ENCODE assay signal across 21 mouse cellular contexts in genomic region chr13:107844085-107844484, GRCm38 (mm10).
A peak's percentile ranks its signal among the peaks of the same experiment; 100 is the strongest.
DNase-seq lines count a peak whose midpoint lies in the region; ATAC-seq and TF ChIP-seq lines count a peak whose summit lies in the region.
"Had no signal": no experiment of that assay in that cellular context is flagged by ENCODE, and none has a peak within 500 bp of the region (broad histone marks: within the 10 kb centered on the region; RNA-seq: fewer than 3 reads in every experiment).

No protein-coding gene starts in this region.

- DNase-seq in thymus, adult 2 months = peak; percentile 24
- DNase-seq in thymus, adult 18-20 months = no peak
- peak; percentile 48 for DNase-seq in thymus, postnatal 14 days
- no peak for DNase-seq in spleen, postnatal 14 days (ENCODE audit: low spot score in 2 of 2)
- DNase-seq: adrenal gland, adult 2 months; cerebellum, adult 11-12 months; cerebellum, postnatal 14 days; heart, adult 18-20 months; heart, postnatal 36 days; left cerebral cortex, postnatal 4 days had no signal

- H3K4me1 ChIP-seq in heart, embryonic 16.5 days (ENCODE audit: control insufficient read depth, insufficient read depth, low read length) = peaks cover 29% of the 10 kb centered on the region
- peaks cover 50% of the 10 kb centered on the region for H3K4me1 ChIP-seq in heart, embryonic 11.5 days (ENCODE audit: control insufficient read depth, insufficient read depth, low read length)
- peaks cover 11% of the 10 kb centered on the region for H3K4me1 ChIP-seq in thymus, adult 2 months (replicated peaks; ENCODE audit: control insufficient read depth, insufficient read depth, low read length)

- TF ChIP-seq POLR2A in thymus, adult 2 months (IDR thresholded peaks at IDR 0.05; ENCODE audit: control insufficient read depth, extremely low read depth, insufficient read depth, low read length, poor library complexity) = no peak

- H3K9ac ChIP-seq in heart, embryonic 16.5 days (ENCODE audit: low read length) = no peak overlapping the region
- no peak overlapping the region for H3K9ac ChIP-seq in heart, embryonic 11.5 days (ENCODE audit: low read depth, low read length)
- H3K9ac ChIP-seq: hindbrain, embryonic 14.5 days; kidney, embryonic 15.5 days; limb, embryonic 15.5 days; midbrain, embryonic 12.5 days had no signal

- no peaks in the 10 kb centered on the region for H3K36me3 ChIP-seq in heart, embryonic 16.5 days (ENCODE audit: control insufficient read depth, insufficient read depth)
- no peaks in the 10 kb centered on the region for H3K36me3 ChIP-seq in heart, embryonic 11.5 days (ENCODE audit: control insufficient read depth, insufficient read depth, low read length)
- no peaks in the 10 kb centered on the region for H3K36me3 ChIP-seq in thymus, adult 2 months (ENCODE audit: control insufficient read depth, insufficient read depth, low read length)
- H3K36me3 ChIP-seq: kidney, embryonic 15.5 days; limb, embryonic 15.5 days; midbrain, embryonic 12.5 days had no signal

- H3K9me3 ChIP-seq in heart, embryonic 16.5 days (replicated peaks; ENCODE audit: control insufficient read depth, low read length) = no peaks in the 10 kb centered on the region
- no peaks in the 10 kb centered on the region for H3K9me3 ChIP-seq in heart, embryonic 11.5 days (replicated peaks; ENCODE audit: control insufficient read depth, low read length)
- H3K9me3 ChIP-seq: kidney, embryonic 15.5 days; limb, embryonic 15.5 days; midbrain, embryonic 12.5 days had no signal

- H3K4me3 ChIP-seq in heart, embryonic 16.5 days (ENCODE audit: low read length) = no peak overlapping the region
- no peak overlapping the region for H3K4me3 ChIP-seq in heart, embryonic 11.5 days (ENCODE audit: low read depth, low read length)
- no peak overlapping the region for H3K4me3 ChIP-seq in thymus, adult 2 months (ENCODE audit: control insufficient read depth, insufficient read depth, low read length)
- H3K4me3 ChIP-seq: kidney, embryonic 15.5 days; left cerebral cortex, adult 2 months; limb, embryonic 15.5 days; midbrain, embryonic 12.5 days had no signal

- 73% methylated on average over 4 of the region's 4 CpGs for whole genome bisulfite sequencing in heart, embryonic 16.5 days
- WGBS in heart, embryonic 11.5 days (ENCODE audit: insufficient replicate concordance) = 74% methylated on average over 4 of the region's 4 CpGs
- WGBS in thymus, adult 2 months = 55% methylated on average over 4 of the region's 4 CpGs

- H3K27me3 ChIP-seq in heart, embryonic 16.5 days (ENCODE audit: control insufficient read depth, insufficient read depth, low read length) = no peaks in the 10 kb centered on the region
- no peaks in the 10 kb centered on the region for H3K27me3 ChIP-seq in heart, embryonic 11.5 days (ENCODE audit: control insufficient read depth, insufficient read depth, low read length)
- H3K27me3 ChIP-seq in thymus, adult 2 months (ENCODE audit: control insufficient read depth, insufficient read depth, low read length) = no peaks in the 10 kb centered on the region
- H3K27me3 ChIP-seq: kidney, embryonic 15.5 days; limb, embryonic 15.5 days; midbrain, embryonic 12.5 days; Patski had no signal

- 0 out of 2 replicates have a peak, but pooled peaks have one; percentile 34 for ATAC-seq in heart, embryonic 16.5 days (replicated peaks; ENCODE audit: extremely low read depth, insufficient read depth, low FRiP score)
- no peak for ATAC-seq in heart, embryonic 11.5 days (replicated peaks; ENCODE audit: insufficient number of reproducible peaks, low FRiP score, low TSS enrichment)
- ATAC-seq in erythroblast, adult 5-6 weeks (replicated peaks; ENCODE audit: low FRiP score, poor library complexity, severe bottlenecking) = no peak
- ATAC-seq: forebrain, embryonic 14.5 days; Patski had no signal

- H3K4me2 ChIP-seq in heart, embryonic 16.5 days (ENCODE audit: low read depth, low read length) = no peak overlapping the region
- H3K4me2 ChIP-seq in heart, embryonic 11.5 days = no peak overlapping the region
- H3K4me2 ChIP-seq: hindbrain, embryonic 14.5 days; kidney, embryonic 15.5 days; limb, embryonic 15.5 days; midbrain, embryonic 12.5 days had no signal

- TF ChIP-seq CTCF in thymus, adult 2 months (IDR thresholded peaks at IDR 0.05; ENCODE audit: borderline replicate concordance, control insufficient read depth, extremely low read depth, insufficient read depth, low read length, poor library complexity) = no peak

- H3K27ac ChIP-seq in heart, embryonic 16.5 days (ENCODE audit: low read length) = no peak overlapping the region
- H3K27ac ChIP-seq in heart, embryonic 11.5 days (ENCODE audit: low read depth, low read length) = no peak overlapping the region
- H3K27ac ChIP-seq in thymus, adult 2 months (ENCODE audit: control insufficient read depth, insufficient read depth, low read length) = no peak overlapping the region
- H3K27ac ChIP-seq: hindbrain, embryonic 14.5 days; kidney, embryonic 15.5 days; left cerebral cortex, adult 2 months; limb, embryonic 15.5 days; midbrain, embryonic 12.5 days; stomach, postnatal 0 days had no signal

Comparison
In these comparisons a context has a peak if more than half of its experiments do, and no peak if none do; other contexts are left out.
1. DNase-seq: peak in thymus, adult 2 months (single experiment) and thymus, postnatal 14 days (single experiment); none in thymus, adult 18-20 months (0 of 2) and spleen, postnatal 14 days (0 of 2).